37 mouse cellular contexts compared by ENCODE assay signal in genomic region chr2:129176676-129177420, GRCm38 (mm10). TPM values are rescaled to one million over a fixed set of nuclear protein-coding genes. Genes with fewer than 3 reads are reported as not detected.
DNase-seq lines count a peak whose midpoint lies in the region; ATAC-seq and TF ChIP-seq lines count a peak whose summit lies in the region.
"Had no signal": no experiment of that assay in that cellular context is flagged by ENCODE, and none has a peak within 500 bp of the region (broad histone marks: within the 10 kb centered on the region; RNA-seq: fewer than 3 reads in every experiment).

No protein-coding gene starts in this region.

- H3K4me3 ChIP-seq in heart, embryonic 10.5 days: no peak overlapping the region
- H3K4me3 ChIP-seq in heart, embryonic 11.5 days (ENCODE audit: low read depth, low read length): no peak overlapping the region
- H3K4me3 ChIP-seq in ES-E14 (ENCODE audit: insufficient read depth in 1 of 2, low read depth in 1 of 2, low read length in 2 of 2, poor library complexity in 1 of 2, severe bottlenecking in 1 of 2): no peak overlapping the region
- no peak overlapping the region for H3K4me3 ChIP-seq in forebrain, embryonic 12.5 days (replicated peaks)
- H3K4me3 ChIP-seq: embryonic facial prominence, embryonic 12.5 days; forebrain, embryonic 15.5 days; gastrocnemius, adult 2 months; heart, adult 2 months; limb, embryonic 10.5 days; limb, embryonic 15.5 days; liver, embryonic 13.5 days; midbrain, embryonic 10.5 days; midbrain, embryonic 15.5 days; neural tube, embryonic 12.5 days had no signal

- no peak overlapping the region for H3K27ac ChIP-seq in heart, embryonic 10.5 days
- no peak overlapping the region for H3K27ac ChIP-seq in heart, embryonic 11.5 days (ENCODE audit: low read depth, low read length)
- peak overlapping the region; percentile 75 for H3K27ac ChIP-seq in ES-E14 (ENCODE audit: insufficient read depth, low read depth, low read length, poor library complexity, severe bottlenecking)
- no peak overlapping the region for H3K27ac ChIP-seq in forebrain, embryonic 12.5 days
- H3K27ac ChIP-seq: embryonic facial prominence, embryonic 12.5 days; forebrain, embryonic 15.5 days; gastrocnemius, adult 2 months; heart, adult 2 months; kidney, postnatal 0 days; limb, embryonic 10.5 days; limb, embryonic 15.5 days; liver, embryonic 13.5 days; midbrain, embryonic 10.5 days; midbrain, embryonic 15.5 days; neural tube, embryonic 12.5 days; stomach, postnatal 0 days had no signal

- WGBS in heart, embryonic 10.5 days: 74% methylated on average over 12 of the region's 12 CpGs
- 71% methylated on average over 12 of the region's 12 CpGs for WGBS in heart, embryonic 11.5 days (ENCODE audit: insufficient replicate concordance)
- 75% methylated on average over 12 of the region's 12 CpGs for WGBS in forebrain, embryonic 12.5 days

- H3K9ac ChIP-seq in heart, embryonic 11.5 days (ENCODE audit: low read depth, low read length): no peak overlapping the region
- peak overlapping the region; percentile 10; the same call in 1 of the 2 replicates for H3K9ac ChIP-seq in ES-E14 (ENCODE audit: insufficient read depth, low read depth, low read length, poor library complexity, severe bottlenecking)
- H3K9ac ChIP-seq in forebrain, embryonic 12.5 days: no peak overlapping the region
- H3K9ac ChIP-seq: embryonic facial prominence, embryonic 12.5 days; forebrain, embryonic 15.5 days; limb, embryonic 15.5 days; liver, embryonic 13.5 days; midbrain, embryonic 15.5 days; neural tube, embryonic 12.5 days had no signal

- no peaks in the 10 kb centered on the region for H3K27me3 ChIP-seq in heart, embryonic 10.5 days (ENCODE audit: insufficient read depth, poor library complexity, severe bottlenecking)
- no peaks in the 10 kb centered on the region for H3K27me3 ChIP-seq in heart, embryonic 11.5 days (ENCODE audit: control insufficient read depth, insufficient read depth, low read length)
- H3K27me3 ChIP-seq in forebrain, embryonic 12.5 days: no peaks in the 10 kb centered on the region
- H3K27me3 ChIP-seq: embryonic facial prominence, embryonic 12.5 days; forebrain, embryonic 15.5 days; limb, embryonic 15.5 days; midbrain, embryonic 15.5 days; neural tube, embryonic 12.5 days had no signal

- no peaks in the 10 kb centered on the region for H3K4me1 ChIP-seq in heart, embryonic 10.5 days
- no peaks in the 10 kb centered on the region for H3K4me1 ChIP-seq in heart, embryonic 11.5 days (ENCODE audit: control insufficient read depth, insufficient read depth, low read length)
- H3K4me1 ChIP-seq in ES-E14 (ENCODE audit: control insufficient read depth in 2 of 2, insufficient read depth in 2 of 2, low read length in 2 of 2, poor library complexity in 1 of 2): peaks cover 12 to 20% of the 10 kb centered on the region in 2 experiments; a peak in 3 of 4 replicates
- H3K4me1 ChIP-seq in forebrain, embryonic 12.5 days: no peaks in the 10 kb centered on the region
- H3K4me1 ChIP-seq: embryonic facial prominence, embryonic 12.5 days; neural tube, embryonic 12.5 days had no signal

- no peaks in the 10 kb centered on the region for H3K36me3 ChIP-seq in heart, embryonic 10.5 days
- no peaks in the 10 kb centered on the region for H3K36me3 ChIP-seq in heart, embryonic 11.5 days (ENCODE audit: control insufficient read depth, insufficient read depth, low read length)
- no peaks in the 10 kb centered on the region for H3K36me3 ChIP-seq in ES-E14 (ENCODE audit: control insufficient read depth, insufficient read depth, low read length, poor library complexity, severe bottlenecking)
- no peaks in the 10 kb centered on the region for H3K36me3 ChIP-seq in forebrain, embryonic 12.5 days (replicated peaks)
- H3K36me3 ChIP-seq: embryonic facial prominence, embryonic 12.5 days; forebrain, embryonic 15.5 days; limb, embryonic 10.5 days; limb, embryonic 15.5 days; liver, embryonic 13.5 days; midbrain, embryonic 10.5 days; midbrain, embryonic 15.5 days; neural tube, embryonic 12.5 days had no signal

- H3K9me3 ChIP-seq in heart, embryonic 10.5 days: 0 out of 2 replicates have a peak, but pooled peaks cover 2% of the 10 kb centered on the region
- H3K9me3 ChIP-seq in heart, embryonic 11.5 days (replicated peaks; ENCODE audit: control insufficient read depth, low read length): no peaks in the 10 kb centered on the region
- no peaks in the 10 kb centered on the region for H3K9me3 ChIP-seq in ES-E14 (ENCODE audit: control insufficient read depth, insufficient read depth, low read depth, low read length)
- H3K9me3 ChIP-seq in forebrain, embryonic 12.5 days: no peaks in the 10 kb centered on the region
- H3K9me3 ChIP-seq: embryonic facial prominence, embryonic 12.5 days; forebrain, embryonic 15.5 days; limb, embryonic 10.5 days; limb, embryonic 15.5 days; liver, embryonic 13.5 days; midbrain, embryonic 10.5 days; midbrain, embryonic 15.5 days; neural tube, embryonic 12.5 days had no signal

- peak; percentile 56 for DNase-seq in heart, embryonic 10.5 days (ENCODE audit: low spot score)
- DNase-seq in ES-E14 (ENCODE audit: low read depth, low spot score): no peak
- peak; percentile 27 for DNase-seq in naive thymus-derived CD4-positive, alpha-beta T cell, adult 2 months (ENCODE audit: low read depth)
- DNase-seq in adrenal gland, postnatal 4 days (ENCODE audit: low spot score in 2 of 2): no peak
- DNase-seq in layer of hippocampus, postnatal 25 days (ENCODE audit: extremely low spot score in 1 of 2, low spot score in 1 of 2): no peak
- DNase-seq: adrenal gland, postnatal 14 days; cerebellum, adult 11-12 months; cerebellum, adult 9-11 months; embryo, embryonic 11 days; gastrocnemius, adult 2 months; gastrocnemius, postnatal 36 days; heart, postnatal 14 days; kidney, adult 8-10 months; kidney, postnatal 4 days; layer of hippocampus, postnatal 36 days; liver, embryonic 13.5 days; lung, adult 18-20 months; lung, postnatal 4 days; right cerebral cortex, adult 18-20 months; right cerebral cortex, postnatal 4 days; thymus, adult 2 months; thymus, postnatal 36 days had no signal

- in situ Hi-C loops in ES-E14 (cut with MboI; ENCODE audit: low sequenced_read_pairs in 2 of 2, unreplicated experiment in 2 of 2): loop anchor here in 1 of 2 experiments (10.0 kb wide), 1 partner anchor 78 kb away; no protein-coding TSS in a partner anchor

- ATAC-seq in heart, embryonic 11.5 days (replicated peaks; ENCODE audit: insufficient number of reproducible peaks, low FRiP score, low TSS enrichment): no peak
- no peak for ATAC-seq in forebrain, embryonic 12.5 days (ENCODE audit: low FRiP score)
- ATAC-seq: CD4-positive, CD25-positive, alpha-beta regulatory T cell, adult 4 months; forebrain, embryonic 15.5 days; intestine, embryonic 16.5 days; lung, postnatal 0 days; midbrain, embryonic 15.5 days had no signal

- H3K4me2 ChIP-seq in heart, embryonic 11.5 days: no peak overlapping the region
- no peak overlapping the region for H3K4me2 ChIP-seq in forebrain, embryonic 12.5 days
- H3K4me2 ChIP-seq: embryonic facial prominence, embryonic 12.5 days; forebrain, embryonic 15.5 days; limb, embryonic 15.5 days; liver, embryonic 13.5 days; midbrain, embryonic 15.5 days; neural tube, embryonic 12.5 days had no signal

TF ChIP-seq in ES-E14, 5 proteins besides CTCF, POLR2A, EP300 and RAD21:
- no peak for TF ChIP-seq ZC3H11A (IDR thresholded peaks at IDR 0.05; ENCODE audit: borderline replicate concordance, low read depth, low read length)
- TF ChIP-seq ZNF384 (IDR thresholded peaks at IDR 0.05; ENCODE audit: low read depth, low read length): no peak
- TF ChIP-seq HCFC1 (IDR thresholded peaks at IDR 0.05; ENCODE audit: borderline replicate concordance, insufficient read depth, low read length): no peak
- no peak for TF ChIP-seq CHD2 (IDR thresholded peaks at IDR 0.05; ENCODE audit: low read depth, low read length)
- no peak for TF ChIP-seq MAFK (IDR thresholded peaks at IDR 0.05; ENCODE audit: insufficient read depth, low read depth, low read length)

RNA-seq across cellular contexts. Expression of gene Slc20a1, which starts 21.7 kb away (rescaled TPM):
- 41.6 and 41.8 TPM in 2 replicates for polyA plus RNA-seq in heart, embryonic 10.5 days (2016; fragmentation: Nextera tagmentation; extraction: Ambion mirVana)
- 46.9 and 49.3 TPM in 2 replicates for polyA plus RNA-seq in heart, embryonic 11.5 days (2014; fragmentation: Nextera tagmentation; extraction: Ambion mirVana)
- total RNA-seq in ES-E14 (2012; rRNA removed): 309 and 509 TPM in 2 replicates
- total RNA-seq in adrenal gland, postnatal 4 days (2021): 10 to 100 TPM; 29.2 to 35.3 TPM
- polyA plus RNA-seq in forebrain, embryonic 12.5 days (2016; fragmentation: Nextera tagmentation; extraction: Ambion mirVana): 61.6 and 63.1 TPM in 2 replicates
- 100 to 1,000 TPM in 1 of 2 experiments, 10 to 100 TPM in 1; 97.2 to 112 TPM for total RNA-seq in layer of hippocampus, postnatal 25 days (2021)

RNA-seq across cellular contexts. Expression of gene Chchd5, which starts 47.3 kb away (rescaled TPM):
- polyA plus RNA-seq in heart, embryonic 10.5 days (2016; fragmentation: Nextera tagmentation; extraction: Ambion mirVana): 21.9 and 22.0 TPM in 2 replicates
- 18.2 and 20.1 TPM in 2 replicates for polyA plus RNA-seq in heart, embryonic 11.5 days (2014; fragmentation: Nextera tagmentation; extraction: Ambion mirVana)
- 37.0 and 38.8 TPM in 2 replicates for total RNA-seq in ES-E14 (2012; rRNA removed)
- 10 to 100 TPM; 26.8 to 28.5 TPM for total RNA-seq in adrenal gland, postnatal 4 days (2021)
- 21.8 and 23.3 TPM in 2 replicates for polyA plus RNA-seq in forebrain, embryonic 12.5 days (2016; fragmentation: Nextera tagmentation; extraction: Ambion mirVana)
- total RNA-seq in layer of hippocampus, postnatal 25 days (2021): 10 to 100 TPM; 12.8 to 13.6 TPM

Comparison
In these comparisons a context has a peak if more than half of its experiments do, and no peak if none do; other contexts are left out.
1. DNase-seq: peak in heart, embryonic 10.5 days (single experiment) and naive thymus-derived CD4-positive, alpha-beta T cell, adult 2 months (single experiment); none in ES-E14 (single experiment), adrenal gland, postnatal 4 days (0 of 2) and layer of hippocampus, postnatal 25 days (0 of 2).